Mouse (Mus musculus) adrenal gland, postnatal 36 days (tissue): ENCODE data around the gene Kif3b. TPM values are rescaled to one million over a fixed set of nuclear protein-coding genes. Genes with fewer than 3 reads are reported as not detected.
A peak's percentile ranks its signal among the peaks of the same experiment; 100 is the strongest.

Experiments used
- DNase-seq, 2 experiments: peaks; one replicate each; pipeline ENCODE4 v3.0.0; 2021; ENCODE audit warnings: mixed read lengths in 1 of 2
- total RNA-seq, 2 experiments: library from RNA; stranded (reverse); gene quantifications; 2 replicates each; pipeline ENCODE4 v1.2.3; 2021

Kif3b gene
- total RNA-seq, 2 experiments from 2014 or later, result 27.7 to 31.1 TPM

GRCm38 (mm10) chr2:153297771-153298170, 6.6 kb downstream of the Kif3b start:
- no peak for DNase-seq

GRCm38 (mm10) chr2:153298460-153298859, 7.2 kb downstream of the Kif3b start:
- DNase-seq, result no peak

- peak in 1 of 2 experiments; percentile 44 for DNase-seq
Observed at GRCm38 (mm10) chr2:153298863-153299262, 7.7 kb downstream of the Kif3b start.

GRCm38 (mm10) chr2:153301123-153301522, 9.9 kb downstream of the Kif3b start:
- no peak for DNase-seq

GRCm38 (mm10) chr2:153305240-153305639, 14.0 kb downstream of the Kif3b start:
- peak; percentile 83 to 86 for DNase-seq

GRCm38 (mm10) chr2:153308586-153308985, 17.4 kb downstream of the Kif3b start:
- DNase-seq, result no peak

GRCm38 (mm10) chr2:153309106-153309505, 17.9 kb downstream of the Kif3b start:
- no peak for DNase-seq

GRCm38 (mm10) chr2:153310228-153310627, 19.0 kb downstream of the Kif3b start:
- peak in 1 of 2 experiments; percentile 52 for DNase-seq

GRCm38 (mm10) chr2:153312884-153313283, 21.7 kb downstream of the Kif3b start:
- DNase-seq, result no peak

GRCm38 (mm10) chr2:153318408-153318807, 27.2 kb downstream of the Kif3b start:
- DNase-seq, result no peak

- DNase-seq, result no peak
Observed at GRCm38 (mm10) chr2:153319036-153319643, 27.9 kb downstream of the Kif3b start.

GRCm38 (mm10) chr2:153325706-153326376, 34.6 kb downstream of the Kif3b start:
- no peak for DNase-seq

GRCm38 (mm10) chr2:153332271-153332670, 41.1 kb downstream of the Kif3b start:
- no peak for DNase-seq

GRCm38 (mm10) chr2:153332981-153333380, 41.8 kb downstream of the Kif3b start:
- peak; percentile 42 to 74 for DNase-seq

- no peak for DNase-seq
Observed at GRCm38 (mm10) chr2:153333822-153334232, 42.6 kb downstream of the Kif3b start.

- DNase-seq, result no peak
Observed at GRCm38 (mm10) chr2:153334281-153334680, 43.1 kb downstream of the Kif3b start.

GRCm38 (mm10) chr2:153336117-153336516, 44.9 kb downstream of the Kif3b start:
- no peak for DNase-seq

- no peak for DNase-seq
Observed at GRCm38 (mm10) chr2:153338361-153339350, 47.4 kb downstream of the Kif3b start.

GRCm38 (mm10) chr2:153342166-153342565, 51.0 kb downstream of the Kif3b start:
- DNase-seq, result no peak

GRCm38 (mm10) chr2:153342602-153343001, 51.4 kb downstream of the Kif3b start:
- peak; percentile 48 to 61 for DNase-seq

- DNase-seq, result no peak
Observed at GRCm38 (mm10) chr2:153343191-153343590, 52.0 kb downstream of the Kif3b start.

- no peak for DNase-seq
Observed at GRCm38 (mm10) chr2:153345071-153345453, 53.8 kb downstream of the Kif3b start.
